Mouse (Mus musculus) layer of hippocampus, adult 2 months (tissue): ENCODE data around the gene Isg20. TPM values are rescaled to one million over a fixed set of nuclear protein-coding genes. Genes with fewer than 3 reads are reported as not detected.

Experiments
- DNase-seq, 2 experiments: peaks; one replicate each; pipeline ENCODE4 v3.0.0; 2022; ENCODE audit warnings: low spot score in 2 of 2
- H3K27ac ChIP-seq: fragments of 200-600 bp; 2 replicates; pipeline ENCODE4 v1.8.1; 2022
- H3K4me3 ChIP-seq: fragments of 200-600 bp; 2 replicates; pipeline ENCODE4 v1.8.1; 2022; ENCODE audit warnings: mild to moderate bottlenecking
- CTCF ChIP-seq: fragments of 200-600 bp; conservative IDR thresholded peaks from 2 replicates; pipeline ENCODE4 v1.8.1; 2022; ENCODE audit warnings: antibody characterized with exemption, mild to moderate bottlenecking, moderate library complexity
- total RNA-seq, 2 experiments: library from RNA; stranded (reverse); gene quantifications; 2 replicates each; pipeline ENCODE4 v1.2.3; 2021

The Isg20 gene
- total RNA-seq, 2 experiments from 2014 or later, result 0.34 to 0.49 TPM

DNA sequence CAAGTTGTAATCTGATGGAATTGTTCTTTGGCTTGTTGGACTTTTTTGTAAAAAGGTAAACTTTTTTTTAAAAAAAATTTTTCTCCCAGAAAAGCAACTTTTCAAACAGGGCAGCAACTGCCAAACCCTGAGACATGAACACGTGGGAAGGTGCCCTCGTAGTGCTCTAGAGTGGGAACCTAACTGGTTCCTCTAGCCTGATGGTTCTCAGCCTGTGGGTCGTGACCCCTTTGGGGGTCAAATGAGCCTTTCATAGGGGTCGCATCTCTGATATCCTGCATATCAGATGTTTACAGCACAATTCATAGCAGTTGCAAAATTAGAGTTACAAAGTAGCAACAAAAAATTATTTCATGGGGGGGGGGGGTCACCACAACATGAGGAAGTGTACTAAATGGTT, 2.0 kb upstream of the Isg20 start:
- no peak for DNase-seq
- Histone ChIP-seq H3K27ac (no peak overlapping the region), H3K4me3 (no peak overlapping the region)
- no peak for TF ChIP-seq CTCF

DNA sequence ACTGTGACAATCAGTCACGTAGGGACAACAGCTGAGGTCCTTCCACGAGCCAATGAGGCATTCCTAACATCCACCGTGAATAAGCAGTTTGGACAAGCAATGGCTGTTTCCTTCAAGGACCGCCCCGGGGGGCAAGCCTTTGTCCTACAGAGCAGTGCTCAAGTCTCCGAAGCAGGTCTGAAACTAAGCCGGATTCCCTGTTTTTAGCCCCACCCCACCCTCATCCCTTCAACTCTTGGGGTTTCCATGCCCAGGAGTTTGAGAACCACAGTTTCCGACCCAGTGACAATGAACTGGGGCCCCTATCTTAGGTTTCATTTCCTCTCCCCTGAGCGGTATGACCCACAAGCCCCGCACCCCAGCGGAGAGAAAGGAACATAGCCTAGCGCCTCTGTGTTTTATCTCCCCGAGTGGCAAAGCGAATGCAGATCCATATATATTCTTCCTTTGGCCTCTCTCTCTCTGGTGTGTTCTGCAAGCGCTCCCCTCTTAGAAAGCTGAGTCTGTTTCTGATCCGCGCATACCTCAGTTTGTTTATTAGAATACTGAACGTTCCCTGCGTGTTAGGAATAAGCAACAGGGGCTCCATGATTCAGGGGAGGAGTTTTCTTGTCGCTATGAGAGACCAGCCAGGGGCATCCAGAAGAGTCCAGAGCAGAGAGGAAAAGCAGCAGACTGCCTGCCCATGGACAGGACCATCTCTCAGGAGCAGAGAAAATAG, 811 bp upstream of the Isg20 start:
- Histone ChIP-seq H3K4me3 (peak overlapping the region; percentile 29; the same call in 1 of the 2 replicates), H3K27ac (peak overlapping the region; percentile 46; the same call in 1 of the 2 replicates)
- DNase-seq, result no peak
- no peak for TF ChIP-seq CTCF

DNA sequence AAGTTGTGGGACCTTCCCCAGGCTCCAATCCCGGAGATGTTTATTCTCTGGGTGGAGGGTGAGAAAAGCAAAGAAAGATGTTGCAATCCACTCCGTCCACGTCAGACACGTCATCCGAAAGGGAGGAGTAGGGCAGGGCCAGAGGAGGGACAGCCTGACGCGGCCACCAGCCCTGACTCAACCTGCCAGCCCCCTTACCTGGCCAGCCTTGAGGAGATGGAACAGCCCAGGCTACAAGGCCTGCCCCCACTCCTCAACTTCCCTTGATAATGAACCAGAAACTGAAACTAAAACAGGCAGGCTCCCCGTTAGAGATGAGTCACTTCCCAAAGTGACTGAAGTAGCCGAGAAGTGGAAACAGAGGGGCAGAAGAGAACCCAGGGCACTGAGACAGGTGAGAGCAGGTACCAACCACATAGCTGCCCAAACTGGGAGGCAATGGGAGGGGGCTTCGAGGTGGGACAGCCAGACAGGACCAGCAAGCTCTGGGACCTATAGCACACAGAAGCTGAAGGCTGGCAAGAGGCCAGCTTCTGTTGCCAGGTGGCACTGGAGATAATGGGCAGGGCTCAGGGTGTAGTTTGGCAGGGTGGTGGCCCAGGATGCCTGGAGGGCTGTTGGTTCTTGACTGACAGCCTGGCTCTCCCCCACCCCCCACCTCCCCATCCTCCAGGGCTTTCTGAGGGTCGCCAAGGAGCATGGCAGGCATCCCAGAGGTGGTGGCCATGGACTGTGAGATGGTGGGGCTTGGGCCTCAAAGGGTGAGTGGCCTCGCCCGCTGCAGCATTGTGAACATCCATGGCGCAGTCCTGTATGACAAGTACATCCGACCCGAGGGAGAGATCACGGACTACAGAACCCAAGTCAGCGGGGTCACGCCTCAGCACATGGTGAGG, 673 bp downstream of the Isg20 start:
- Histone ChIP-seq H3K4me3 (peak overlapping the region; percentile 30), H3K27ac (no peak overlapping the region)
- DNase-seq, result no peak
- no peak for TF ChIP-seq CTCF

DNA sequence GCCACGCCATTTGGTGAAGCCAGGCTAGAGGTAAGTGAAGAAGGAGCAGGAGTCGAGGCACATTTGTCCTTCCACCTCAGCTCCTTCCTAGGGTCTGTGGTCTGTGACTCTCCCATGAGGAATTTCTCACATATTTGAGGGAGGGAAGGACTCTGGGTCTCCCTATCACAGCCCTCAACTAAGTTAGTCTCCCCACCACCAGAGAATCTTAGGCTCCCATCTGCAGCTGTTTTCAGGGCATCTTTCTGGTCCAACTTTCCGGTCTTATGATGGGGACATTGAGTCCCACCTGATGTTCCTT, 1.3 kb downstream of the Isg20 start:
- Histone ChIP-seq H3K4me3 (no peak overlapping the region), H3K27ac (no peak overlapping the region)
- no peak for TF ChIP-seq CTCF
- no peak for DNase-seq

DNA sequence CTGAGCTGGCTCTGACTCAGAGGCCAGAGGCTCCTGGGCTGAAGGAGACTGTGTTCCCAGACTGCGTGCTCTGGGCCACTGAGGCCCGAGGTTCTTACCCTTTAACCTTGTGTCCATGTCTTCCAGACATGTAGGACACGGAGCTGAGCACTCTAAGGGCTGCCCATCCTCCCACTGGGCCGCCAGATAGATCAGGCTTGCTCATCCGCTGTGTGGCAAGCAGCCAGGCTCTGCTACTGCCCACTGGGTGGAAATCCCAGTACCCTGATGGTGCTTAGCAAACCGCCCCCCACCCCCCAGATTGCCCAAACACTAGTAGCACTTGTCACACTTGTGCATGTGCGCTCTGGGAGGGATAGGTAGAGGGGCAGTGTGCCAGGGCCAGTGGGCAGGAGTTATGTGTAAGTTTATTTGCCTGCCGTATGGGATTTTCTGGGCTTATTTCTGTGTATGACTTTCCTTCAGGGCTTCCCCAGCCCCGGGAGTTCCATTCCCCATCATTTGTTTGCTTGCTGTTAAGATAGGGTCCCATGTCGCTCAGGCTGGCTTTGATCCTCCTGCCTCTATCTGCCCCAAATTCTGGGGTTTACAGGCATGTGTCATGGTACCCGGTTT, 1.8 kb downstream of the Isg20 start:
- no peak for TF ChIP-seq CTCF
- Histone ChIP-seq H3K4me3 (no peak overlapping the region), H3K27ac (no peak overlapping the region)
- DNase-seq, result no peak

DNA sequence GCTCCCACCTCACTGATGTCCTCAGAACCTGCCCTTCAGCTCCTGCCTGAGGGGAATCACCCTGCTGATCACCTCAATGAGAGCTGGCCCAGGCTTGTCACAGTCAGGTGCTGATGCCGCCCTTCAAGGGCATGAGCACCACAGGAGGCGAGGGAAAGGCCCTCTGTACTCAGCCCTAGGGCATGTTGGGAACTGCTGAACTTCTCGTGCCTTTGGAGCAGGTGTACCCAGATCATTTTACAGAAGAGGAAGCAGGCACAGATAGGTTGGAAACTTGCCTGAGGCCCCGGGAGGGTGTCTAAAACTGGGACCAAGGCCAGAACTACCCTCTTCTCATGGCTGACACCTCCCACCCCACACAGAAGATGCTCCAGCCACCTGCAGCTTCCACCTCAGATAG, 5.5 kb downstream of the Isg20 start:
- no peak for TF ChIP-seq CTCF
- H3K4me3 ChIP-seq, result no peak overlapping the region
- no peak overlapping the region for H3K27ac ChIP-seq
- DNase-seq, result no peak

DNA sequence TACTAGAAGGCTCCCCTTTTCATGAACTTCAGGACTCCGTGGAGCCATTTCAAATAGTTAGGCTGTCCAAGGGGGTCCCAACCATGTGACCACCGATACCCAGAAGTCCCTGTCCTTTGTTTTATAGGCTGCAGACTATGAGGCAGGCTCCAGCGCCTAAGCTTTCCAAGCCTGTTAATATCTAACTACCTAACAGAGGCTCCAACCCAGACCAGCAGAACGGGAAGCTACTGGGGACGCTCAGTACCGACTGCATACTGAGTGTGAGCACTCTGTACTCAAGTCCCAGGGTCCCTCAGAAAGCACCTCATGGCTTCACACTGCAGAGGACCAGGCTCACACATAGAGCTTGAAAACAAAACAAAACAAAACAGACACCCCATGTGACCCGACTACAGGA, 9.3 kb downstream of the Isg20 start:
- DNase-seq, result no peak
- TF ChIP-seq CTCF, result no peak
- Histone ChIP-seq H3K27ac (no peak overlapping the region), H3K4me3 (no peak overlapping the region)

DNA sequence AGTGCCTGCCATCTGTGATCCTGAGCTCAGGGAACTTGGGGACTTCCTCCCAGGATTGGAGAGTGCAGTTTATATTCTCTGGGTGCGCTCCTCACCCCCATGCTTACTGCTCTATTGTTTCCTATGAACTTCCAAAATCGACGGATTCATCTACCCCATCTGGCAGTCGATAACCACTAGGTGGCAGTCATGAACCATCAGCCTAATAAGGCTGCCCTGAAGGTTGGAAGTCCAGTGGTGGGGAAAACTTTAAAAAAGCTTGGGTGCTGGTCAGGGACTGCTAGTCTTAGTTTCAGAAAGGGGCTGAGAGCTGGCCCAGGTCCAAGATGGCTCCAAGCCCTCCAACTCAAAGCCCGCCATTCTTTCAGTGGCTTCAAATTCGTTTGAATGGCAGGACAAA, 11.1 kb downstream of the Isg20 start:
- peak; percentile 70 to 83 for DNase-seq
- TF ChIP-seq CTCF, result peak; percentile 97
- Histone ChIP-seq H3K27ac (no peak overlapping the region), H3K4me3 (no peak overlapping the region)

DNA sequence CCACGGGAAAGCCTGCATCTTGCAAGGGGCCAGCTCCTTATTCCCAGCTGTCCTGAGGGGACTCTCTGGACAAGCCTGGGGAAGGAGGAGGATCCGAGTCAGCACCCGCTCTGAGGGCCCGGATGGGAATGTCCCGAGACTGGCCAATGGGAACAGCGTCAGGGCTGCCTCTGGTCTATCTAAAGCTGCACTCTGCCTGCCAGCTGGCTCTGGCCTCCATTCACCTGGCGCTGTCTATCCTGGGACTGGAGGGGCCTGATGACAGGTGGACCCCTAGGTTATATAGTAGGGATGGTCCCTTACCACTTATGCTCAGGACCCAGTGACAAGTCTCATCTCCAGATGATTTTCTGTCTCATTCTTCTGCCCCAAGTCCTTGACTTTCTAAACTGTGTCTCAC, 11.6 kb downstream of the Isg20 start:
- TF ChIP-seq CTCF, result no peak
- no peak for DNase-seq
- no peak overlapping the region for H3K27ac ChIP-seq
- no peak overlapping the region for H3K4me3 ChIP-seq

DNA sequence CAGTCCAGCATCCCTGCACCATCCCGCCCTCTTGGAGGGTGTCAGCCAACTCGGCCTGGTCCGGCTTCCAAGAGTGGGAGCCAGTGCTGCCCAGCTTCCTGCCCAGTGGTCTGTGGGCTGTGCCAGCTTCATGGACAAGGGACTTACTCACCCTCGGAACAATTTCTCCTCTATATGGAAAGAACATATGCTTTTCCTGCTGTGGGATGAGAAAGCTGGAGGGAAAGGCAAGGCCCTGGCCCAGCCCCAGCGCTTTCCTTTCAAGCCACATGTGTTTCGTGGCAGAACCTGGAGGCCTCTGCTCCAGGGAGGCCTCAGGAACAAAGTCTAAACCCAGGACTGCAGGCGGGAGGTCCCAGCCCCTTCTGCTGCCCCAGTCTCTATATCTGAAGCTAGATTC, 12.5 kb downstream of the Isg20 start:
- H3K4me3 ChIP-seq, result no peak overlapping the region

DNA sequence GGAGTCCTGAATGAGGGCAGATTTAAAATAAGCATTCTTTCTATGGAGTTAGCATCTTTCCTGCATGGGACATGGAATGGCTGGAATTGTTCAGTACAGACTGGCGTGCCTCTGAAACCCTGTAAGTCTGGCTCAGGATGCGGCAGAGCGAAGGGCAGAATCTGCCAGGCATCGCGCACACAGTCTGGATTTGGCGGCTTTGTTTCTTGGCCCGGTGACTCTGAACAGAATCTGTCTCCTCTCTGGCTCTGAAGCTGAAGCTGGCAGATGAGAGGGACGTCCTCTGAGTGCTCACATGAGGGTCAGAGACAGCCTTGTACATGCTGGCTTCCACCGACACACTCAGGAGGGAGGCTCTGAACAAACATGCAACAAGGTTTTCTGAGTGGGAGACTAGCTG, 12.9 kb downstream of the Isg20 start:
- DNase-seq, result no peak

More for the DNA sequence above, 12.5 kb downstream of the Isg20 start:
- no peak for DNase-seq
- TF ChIP-seq CTCF, result no peak
- no peak overlapping the region for H3K27ac ChIP-seq

DNA sequence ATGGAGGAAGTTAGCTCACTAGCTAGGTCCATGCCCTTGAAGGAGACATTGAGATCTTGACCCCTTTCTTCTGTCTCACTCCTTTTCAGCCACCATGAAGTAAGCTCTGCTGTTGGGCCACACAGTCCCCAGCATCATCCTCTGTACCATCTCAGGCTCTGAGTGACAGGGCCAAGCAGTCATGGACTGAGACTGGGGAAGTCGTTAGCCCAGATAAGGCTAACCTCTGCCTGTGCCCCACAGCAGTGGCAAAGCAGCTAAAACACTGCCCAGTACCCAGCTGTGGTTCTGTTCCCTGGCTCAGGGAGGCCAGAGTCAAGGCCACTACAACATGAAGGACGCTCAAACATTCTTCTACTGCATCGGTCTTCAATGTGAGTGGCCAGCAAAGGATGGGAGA, 14.0 kb downstream of the Isg20 start:
- no peak for DNase-seq
- Histone ChIP-seq H3K27ac (no peak overlapping the region), H3K4me3 (no peak overlapping the region)
- TF ChIP-seq CTCF, result no peak

More for the DNA sequence above, 12.9 kb downstream of the Isg20 start:
- TF ChIP-seq CTCF, result no peak
- H3K4me3 ChIP-seq, result no peak overlapping the region
- H3K27ac ChIP-seq, result no peak overlapping the region

DNA sequence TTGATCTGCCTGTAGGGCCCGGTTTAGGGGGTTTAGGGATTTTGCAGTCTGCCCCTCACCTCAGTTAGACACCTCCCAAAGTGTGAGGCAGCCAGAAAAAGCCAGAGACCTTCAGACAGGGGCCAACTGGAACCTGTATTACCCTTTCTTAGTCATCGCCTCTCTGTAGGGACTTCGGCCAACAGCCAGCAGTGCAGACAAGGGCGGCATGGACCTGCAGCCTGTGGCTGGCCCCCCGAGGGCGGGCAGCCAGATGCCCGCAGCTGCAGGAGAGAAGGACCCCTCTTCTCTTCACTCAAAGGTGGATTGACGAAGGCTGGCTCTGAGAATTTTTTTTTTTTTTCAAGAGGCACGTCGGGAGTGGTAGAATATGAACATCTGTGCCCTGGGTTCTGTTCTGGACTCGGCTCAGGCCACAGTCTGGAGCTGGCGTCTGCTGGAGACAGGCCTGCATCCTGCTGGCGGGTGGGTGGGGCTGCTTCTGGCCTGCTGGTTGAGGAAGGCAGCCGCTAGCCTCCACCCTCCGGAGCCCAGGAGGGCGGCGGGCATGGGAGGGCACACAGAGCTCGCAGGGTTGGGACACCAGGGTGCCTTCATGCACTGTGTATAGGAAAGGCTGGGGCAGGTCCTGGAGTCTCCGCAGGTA, 25.9 kb downstream of the Isg20 start:
- no peak for TF ChIP-seq CTCF
- H3K4me3 ChIP-seq, result no peak overlapping the region
- no peak for DNase-seq
- no peak overlapping the region for H3K27ac ChIP-seq
